ENCODE assay signal across 9 mouse cellular contexts in genomic region chr11:61577991-61578390, GRCm38 (mm10). TPM values are rescaled to one million over a fixed set of nuclear protein-coding genes. Genes with fewer than 3 reads are reported as not detected.
A peak's percentile ranks its signal among the peaks of the same experiment; 100 is the strongest.
DNase-seq lines count a peak whose midpoint lies in the region; ATAC-seq lines count a peak whose summit lies in the region.
"Had no signal": no experiment of that assay in that cellular context is flagged by ENCODE, and none has a peak within 500 bp of the region (broad histone marks: within the 10 kb centered on the region; RNA-seq: fewer than 3 reads in every experiment).

No protein-coding gene starts in this region.

- peak overlapping the region; percentile 79 for H3K4me3 ChIP-seq in kidney, embryonic 15.5 days (replicated peaks)
- peak overlapping the region; percentile 93 for H3K4me3 ChIP-seq in embryonic facial prominence, embryonic 11.5 days (ENCODE audit: low read depth, low read length)
- H3K4me3 ChIP-seq in intestine, embryonic 15.5 days (replicated peaks) = peak overlapping the region; percentile 84; the same call in 1 of the 2 replicates
- peak overlapping the region; percentile 61 for H3K4me3 ChIP-seq in neural tube, embryonic 13.5 days

- peak overlapping the region; percentile 90 for H3K4me2 ChIP-seq in kidney, embryonic 15.5 days
- peak overlapping the region; percentile 89 for H3K4me2 ChIP-seq in embryonic facial prominence, embryonic 11.5 days (ENCODE audit: low read depth, low read length)
- H3K4me2 ChIP-seq in intestine, embryonic 15.5 days (replicated peaks) = peak overlapping the region; percentile 84
- H3K4me2 ChIP-seq in neural tube, embryonic 13.5 days = peak overlapping the region; percentile 71

- H3K36me3 ChIP-seq in kidney, embryonic 15.5 days = 0 out of 2 replicates have a peak, but pooled peaks cover 3% of the 10 kb centered on the region
- no peaks in the 10 kb centered on the region for H3K36me3 ChIP-seq in embryonic facial prominence, embryonic 11.5 days (replicated peaks; ENCODE audit: control insufficient read depth, insufficient read depth, low read depth, low read length)
- no peaks in the 10 kb centered on the region for H3K36me3 ChIP-seq in intestine, embryonic 15.5 days
- no peaks in the 10 kb centered on the region for H3K36me3 ChIP-seq in neural tube, embryonic 13.5 days

- peaks cover 17% of the 10 kb centered on the region for H3K4me1 ChIP-seq in kidney, embryonic 15.5 days
- H3K4me1 ChIP-seq in embryonic facial prominence, embryonic 11.5 days (ENCODE audit: control insufficient read depth, insufficient read depth, low read length) = no peaks in the 10 kb centered on the region
- peaks cover 4% of the 10 kb centered on the region for H3K4me1 ChIP-seq in intestine, embryonic 15.5 days (replicated peaks)
- H3K4me1 ChIP-seq in neural tube, embryonic 13.5 days (replicated peaks) = peaks cover 36% of the 10 kb centered on the region

- 3% methylated on average over 5 of the region's 5 CpGs for WGBS in kidney, embryonic 15.5 days
- 7% methylated on average over 5 of the region's 5 CpGs for WGBS in embryonic facial prominence, embryonic 11.5 days
- WGBS in intestine, embryonic 15.5 days = 15% methylated on average over 5 of the region's 5 CpGs
- 3% methylated on average over 5 of the region's 5 CpGs for WGBS in neural tube, embryonic 13.5 days

- ATAC-seq in kidney, embryonic 15.5 days (replicated peaks; ENCODE audit: low FRiP score) = no peak
- no peak for ATAC-seq in embryonic facial prominence, embryonic 11.5 days (replicated peaks; ENCODE audit: insufficient number of reproducible peaks, low FRiP score, low TSS enrichment, low read depth)
- no peak for ATAC-seq in intestine, embryonic 15.5 days
- no peak for ATAC-seq in neural tube, embryonic 13.5 days (ENCODE audit: low read depth)

- H3K27ac ChIP-seq in kidney, embryonic 15.5 days = no peak overlapping the region
- H3K27ac ChIP-seq in embryonic facial prominence, embryonic 11.5 days (replicated peaks; ENCODE audit: low read depth, low read length) = no peak overlapping the region
- no peak overlapping the region for H3K27ac ChIP-seq in intestine, embryonic 15.5 days
- no peak overlapping the region for H3K27ac ChIP-seq in neural tube, embryonic 13.5 days (replicated peaks)

- no peak overlapping the region for H3K9ac ChIP-seq in kidney, embryonic 15.5 days
- H3K9ac ChIP-seq in embryonic facial prominence, embryonic 11.5 days (replicated peaks; ENCODE audit: low read length) = no peak overlapping the region
- no peak overlapping the region for H3K9ac ChIP-seq in intestine, embryonic 15.5 days
- peak overlapping the region; percentile 77 for H3K9ac ChIP-seq in neural tube, embryonic 13.5 days

- no peaks in the 10 kb centered on the region for H3K27me3 ChIP-seq in kidney, embryonic 15.5 days
- no peaks in the 10 kb centered on the region for H3K27me3 ChIP-seq in embryonic facial prominence, embryonic 11.5 days (ENCODE audit: control insufficient read depth, insufficient read depth, low read length)
- no peaks in the 10 kb centered on the region for H3K27me3 ChIP-seq in intestine, embryonic 15.5 days (replicated peaks)
- H3K27me3 ChIP-seq in neural tube, embryonic 13.5 days = no peaks in the 10 kb centered on the region

- DNase-seq in kidney, postnatal 14 days = no peak
- no peak for DNase-seq in embryonic facial prominence, embryonic 11.5 days (ENCODE audit: low spot score)
- no peak for DNase-seq in layer of hippocampus, postnatal 10 days (ENCODE audit: low spot score in 2 of 2)
- no peak for DNase-seq in B cell, adult 2 months
- no peak for DNase-seq in embryo, embryonic 9.5 days (ENCODE audit: extremely low spot score)
- DNase-seq: thymus, postnatal 25 days had no signal

- H3K9me3 ChIP-seq in kidney, embryonic 15.5 days (replicated peaks) = no peaks in the 10 kb centered on the region
- H3K9me3 ChIP-seq in embryonic facial prominence, embryonic 11.5 days (replicated peaks; ENCODE audit: control insufficient read depth, low read length) = no peaks in the 10 kb centered on the region
- H3K9me3 ChIP-seq in intestine, embryonic 15.5 days = no peaks in the 10 kb centered on the region
- peaks cover 6% of the 10 kb centered on the region; the same call in 1 of the 2 replicates for H3K9me3 ChIP-seq in neural tube, embryonic 13.5 days

RNA-seq across cellular contexts. Expression of gene Epn2, which starts 1.5 kb away (rescaled TPM):
- 22.1 and 25.5 TPM in 2 replicates for polyA plus RNA-seq in kidney, embryonic 15.5 days (2015; fragmentation: Nextera tagmentation; extraction: Ambion mirVana)
- polyA plus RNA-seq in embryonic facial prominence, embryonic 11.5 days (2014; fragmentation: Nextera tagmentation; extraction: Ambion mirVana) = 24.2 and 28.5 TPM in 2 replicates
- polyA plus RNA-seq in intestine, embryonic 15.5 days (2015; fragmentation: Nextera tagmentation; extraction: Ambion mirVana) = 13.1 and 19.4 TPM in 2 replicates
- polyA plus RNA-seq in neural tube, embryonic 13.5 days (2015; fragmentation: Nextera tagmentation; extraction: Ambion mirVana) = 53.9 and 56.5 TPM in 2 replicates
- 100 to 1,000 TPM; 129 to 132 TPM for total RNA-seq in layer of hippocampus, postnatal 10 days (2021)
